Mouse (Mus musculus): Measurements from ENCODE around the gene Aplp2.
A peak's percentile ranks its signal among the peaks of the same experiment; 100 is the strongest.

Gene Aplp2

GRCm38 (mm10) chr9:31225808-31226207 lies 14.2 kb upstream of the Aplp2 start:
- DNase-seq (ENCODE audit: low spot score) = no peak

GRCm38 (mm10) chr9:31223475-31223874 lies 11.9 kb upstream of the Aplp2 start:
- DNase-seq (ENCODE audit: low spot score) = no peak

- DNase-seq (ENCODE audit: low spot score) = no peak
Observed at GRCm38 (mm10) chr9:31221170-31221569, 9.6 kb upstream of the Aplp2 start.

- DNase-seq (ENCODE audit: low spot score) = no peak
Observed at GRCm38 (mm10) chr9:31217631-31218380, 6.2 kb upstream of the Aplp2 start.

- DNase-seq (ENCODE audit: low spot score) = no peak
Observed at GRCm38 (mm10) chr9:31212500-31213008, 939 bp upstream of the Aplp2 start.

GRCm38 (mm10) chr9:31210749-31211689 lies 596 bp downstream of the Aplp2 start:
- DNase-seq (ENCODE audit: low spot score) = no peak

- DNase-seq (ENCODE audit: low spot score) = no peak
Observed at GRCm38 (mm10) chr9:31210163-31210562, 1.5 kb downstream of the Aplp2 start.

- no peak for DNase-seq (ENCODE audit: low spot score)
Observed at GRCm38 (mm10) chr9:31209502-31209901, 2.1 kb downstream of the Aplp2 start.

- DNase-seq (ENCODE audit: low spot score) = no peak
Observed at GRCm38 (mm10) chr9:31207732-31208131, 3.9 kb downstream of the Aplp2 start.

- no peak for DNase-seq (ENCODE audit: low spot score)
Observed at GRCm38 (mm10) chr9:31204722-31205121, 6.9 kb downstream of the Aplp2 start.

GRCm38 (mm10) chr9:31203571-31204210 lies 7.9 kb downstream of the Aplp2 start:
- DNase-seq (ENCODE audit: low spot score) = peak; percentile 21

GRCm38 (mm10) chr9:31203068-31203467 lies 8.5 kb downstream of the Aplp2 start:
- no peak for DNase-seq (ENCODE audit: low spot score)

GRCm38 (mm10) chr9:31198614-31199013 lies 13.0 kb downstream of the Aplp2 start:
- no peak for DNase-seq (ENCODE audit: low spot score)

GRCm38 (mm10) chr9:31197782-31198181 lies 13.8 kb downstream of the Aplp2 start:
- DNase-seq (ENCODE audit: low spot score) = no peak

GRCm38 (mm10) chr9:31196742-31197141 lies 14.9 kb downstream of the Aplp2 start:
- DNase-seq (ENCODE audit: low spot score) = no peak

GRCm38 (mm10) chr9:31195573-31195972 lies 16.0 kb downstream of the Aplp2 start:
- no peak for DNase-seq (ENCODE audit: low spot score)

- DNase-seq (ENCODE audit: low spot score) = no peak
Observed at GRCm38 (mm10) chr9:31192378-31192777, 19.2 kb downstream of the Aplp2 start.

GRCm38 (mm10) chr9:31191543-31191942 lies 20.1 kb downstream of the Aplp2 start:
- DNase-seq (ENCODE audit: low spot score) = no peak

GRCm38 (mm10) chr9:31189194-31189593 lies 22.4 kb downstream of the Aplp2 start:
- DNase-seq (ENCODE audit: low spot score) = no peak

- no peak for DNase-seq (ENCODE audit: low spot score)
Observed at GRCm38 (mm10) chr9:31184439-31184838, 27.2 kb downstream of the Aplp2 start.

GRCm38 (mm10) chr9:31183061-31183460 lies 28.6 kb downstream of the Aplp2 start:
- no peak for DNase-seq (ENCODE audit: low spot score)
